Mouse (Mus musculus) right cerebral cortex, adult 2 months (tissue): Measurements from ENCODE around the gene Znfx1.
"Not testable (repeated sequence)": the region's sequence is repeated elsewhere in the genome, so short reads cannot be mapped to it uniquely, and the experiment has no call there.

Experiments
- DNase-seq, 2 experiments: peaks; one replicate each; pipeline ENCODE4 v3.0.0; 2021 to 2022; ENCODE audit warnings: low spot score in 2 of 2

Znfx1 gene

DNA sequence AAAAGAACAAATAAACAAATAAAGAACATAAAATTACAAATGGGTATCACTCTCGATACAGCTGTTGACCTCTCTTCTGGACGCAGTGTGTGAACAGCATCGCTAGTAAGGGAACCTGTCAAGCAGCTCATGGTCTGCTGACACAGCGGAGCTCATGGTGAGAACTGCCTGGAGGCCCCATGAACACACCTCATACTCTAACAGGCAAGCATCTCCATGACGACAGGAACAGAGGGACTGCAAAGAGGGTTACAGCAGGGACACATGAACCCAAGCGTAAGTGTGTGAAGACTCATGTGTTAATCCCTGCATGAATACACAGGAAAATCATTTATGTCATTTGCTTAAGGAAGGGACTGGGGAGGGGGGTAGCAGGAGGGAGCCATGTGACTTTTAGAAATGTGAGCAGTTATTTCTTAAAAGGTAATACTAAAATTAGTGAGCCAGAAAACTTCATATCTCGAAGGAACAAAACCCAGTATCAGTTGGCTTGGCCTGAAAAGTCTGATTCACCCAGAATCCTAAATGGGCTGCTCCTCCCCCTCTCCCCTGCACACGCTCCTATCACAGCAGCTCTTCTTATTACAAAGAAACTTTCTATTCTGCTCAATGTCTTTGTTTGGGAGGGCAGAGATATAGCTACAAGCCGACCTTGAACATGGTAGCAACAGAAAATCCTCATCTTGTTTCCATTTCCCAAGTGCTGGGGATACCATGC is 9.5 kb downstream of the Znfx1 start:
- no peak for DNase-seq

DNA sequence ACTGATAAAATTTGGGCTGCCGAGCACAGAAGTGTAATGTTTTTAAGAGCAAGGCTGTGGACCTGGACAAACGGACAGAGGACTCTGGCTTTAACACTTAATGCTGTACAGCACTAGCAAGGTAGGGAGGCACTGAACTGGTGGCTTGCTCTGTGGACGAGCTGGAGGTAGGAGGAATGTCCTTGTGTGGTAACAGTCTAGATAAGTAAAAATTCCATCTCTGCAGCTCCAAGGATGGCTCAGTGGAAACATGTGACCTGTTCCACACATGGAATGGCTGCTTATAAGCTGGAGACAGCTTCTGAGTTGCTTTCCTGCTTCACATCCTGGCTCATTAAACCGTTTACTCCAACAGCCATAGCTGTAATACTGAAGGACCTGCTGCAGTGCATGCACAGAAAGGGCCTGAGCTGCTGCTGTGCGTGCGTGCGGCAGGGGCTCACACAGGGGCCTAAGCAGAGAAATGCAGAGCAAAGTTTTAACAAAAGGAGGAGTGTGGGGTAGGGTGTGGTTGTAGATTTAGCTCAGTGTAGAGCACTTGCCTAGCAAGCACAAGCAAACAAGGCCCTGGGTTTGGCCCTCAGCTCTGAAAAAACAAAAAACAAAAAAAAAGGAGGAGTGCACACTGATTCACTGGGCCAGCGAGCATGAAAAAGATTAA is 14.0 kb downstream of the Znfx1 start:
- DNase-seq = no peak

DNA sequence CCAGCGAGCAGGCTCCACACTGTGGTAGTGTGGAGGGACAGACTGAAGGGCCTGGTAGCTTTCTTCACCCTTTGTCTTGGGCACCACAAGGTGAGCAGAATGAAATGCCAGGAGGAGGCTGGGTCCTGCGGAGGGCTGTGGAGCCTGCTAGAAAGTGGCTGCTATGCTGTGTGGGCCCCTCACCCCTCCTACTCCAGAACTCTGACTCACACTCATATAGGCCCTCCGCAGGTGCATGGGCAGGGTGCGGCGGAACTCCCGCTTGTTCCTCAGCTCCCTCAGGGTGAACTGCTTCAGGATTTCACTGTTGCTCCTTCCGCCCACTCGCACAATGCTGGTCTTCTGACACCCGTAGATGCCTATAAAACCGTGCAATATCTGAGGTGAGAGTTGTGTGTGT is 14.6 kb downstream of the Znfx1 start:
- no peak for DNase-seq

DNA sequence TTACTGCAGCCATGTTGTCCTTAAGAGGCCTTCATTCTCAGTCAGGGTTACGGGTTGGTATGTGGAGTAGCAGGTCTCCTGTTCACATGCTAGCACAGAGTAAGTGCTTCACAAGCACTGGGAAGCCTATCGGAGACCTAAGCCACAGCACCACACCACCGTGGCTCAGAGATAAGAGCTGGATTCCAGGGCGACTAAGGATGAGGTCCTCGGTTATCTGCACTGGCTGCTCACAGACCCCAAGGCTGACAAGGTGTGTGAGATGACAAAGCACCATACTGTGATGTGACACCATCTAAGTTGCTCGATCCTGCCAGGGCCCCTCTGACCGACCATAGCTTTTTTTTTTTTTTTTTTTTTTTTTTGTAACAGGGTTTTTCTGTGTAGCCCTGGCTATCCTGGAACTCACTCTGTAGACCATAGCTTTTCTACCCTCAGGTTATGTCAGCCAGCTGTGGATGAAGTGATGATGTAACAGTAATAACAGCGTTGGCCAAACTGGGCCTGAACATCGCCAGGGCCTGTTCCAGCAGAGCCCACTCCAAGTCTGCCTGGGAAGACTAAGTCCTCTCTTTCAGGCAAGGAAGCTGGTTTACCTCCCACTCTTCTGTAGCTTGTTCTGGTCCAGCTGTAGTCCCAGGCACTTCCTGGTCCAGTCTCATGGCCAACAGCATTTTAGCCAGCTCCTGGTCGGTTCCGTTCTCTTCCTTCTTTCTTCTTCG is 19.3 kb downstream of the Znfx1 start:
- no peak for DNase-seq

DNA sequence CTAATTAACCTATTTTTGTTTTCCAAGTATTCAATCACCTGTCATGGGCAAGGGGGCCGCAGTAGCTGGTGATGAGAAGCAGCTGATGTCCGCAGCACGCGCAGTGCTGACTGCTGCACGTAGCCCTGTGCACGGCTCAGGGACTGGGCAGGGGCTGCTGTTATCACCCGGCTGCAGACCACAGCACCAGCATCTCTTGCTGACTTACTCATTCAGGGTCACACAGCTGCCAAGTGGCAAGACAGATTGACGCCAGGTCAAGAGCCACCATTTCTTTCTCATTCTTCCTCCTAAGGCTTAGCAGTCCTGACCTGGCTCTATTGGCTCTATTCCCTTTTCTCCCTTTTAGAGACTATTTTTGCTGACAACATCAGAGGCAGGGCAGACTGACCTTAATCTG is 23.4 kb downstream of the Znfx1 start:
- DNase-seq = no peak

DNA sequence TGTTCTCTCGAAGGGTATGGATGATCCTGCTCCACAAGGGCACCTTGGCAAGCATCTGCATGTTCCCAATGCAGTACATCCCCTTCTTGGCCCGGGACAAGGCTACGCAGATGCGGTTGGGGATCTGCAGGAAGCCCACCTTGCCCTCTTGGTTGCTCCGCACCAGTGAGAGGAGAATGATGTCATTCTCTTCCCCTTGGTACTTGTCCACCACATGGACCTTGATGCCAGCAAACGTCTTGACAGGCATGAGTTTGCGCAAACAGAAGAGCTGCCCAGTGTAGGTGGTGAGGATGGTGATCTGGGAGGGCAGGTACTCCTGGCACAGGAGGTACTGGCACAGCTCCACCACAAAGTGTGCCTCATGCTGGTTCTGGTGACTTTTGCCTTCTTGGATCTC is 24.1 kb downstream of the Znfx1 start:
- DNase-seq = no peak

DNA sequence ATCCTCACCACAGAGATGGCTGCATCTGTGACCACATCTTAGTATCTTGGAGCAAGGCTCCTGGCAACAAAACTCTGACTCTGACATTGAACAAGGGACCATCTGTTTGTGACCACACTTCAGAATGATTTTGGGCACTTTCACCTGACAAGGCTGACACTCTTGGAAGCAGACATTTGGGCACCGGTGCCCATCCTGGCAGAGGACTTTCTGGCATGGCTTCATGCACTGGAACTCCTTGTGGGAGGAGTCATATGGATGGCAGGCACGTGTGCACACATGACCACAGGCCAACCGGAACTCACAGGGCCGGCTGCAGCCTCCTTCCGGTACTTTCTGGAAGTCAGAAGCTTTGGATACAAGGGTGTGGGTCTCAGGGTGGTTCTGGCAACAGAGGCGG is 24.5 kb downstream of the Znfx1 start:
- no peak for DNase-seq

DNA sequence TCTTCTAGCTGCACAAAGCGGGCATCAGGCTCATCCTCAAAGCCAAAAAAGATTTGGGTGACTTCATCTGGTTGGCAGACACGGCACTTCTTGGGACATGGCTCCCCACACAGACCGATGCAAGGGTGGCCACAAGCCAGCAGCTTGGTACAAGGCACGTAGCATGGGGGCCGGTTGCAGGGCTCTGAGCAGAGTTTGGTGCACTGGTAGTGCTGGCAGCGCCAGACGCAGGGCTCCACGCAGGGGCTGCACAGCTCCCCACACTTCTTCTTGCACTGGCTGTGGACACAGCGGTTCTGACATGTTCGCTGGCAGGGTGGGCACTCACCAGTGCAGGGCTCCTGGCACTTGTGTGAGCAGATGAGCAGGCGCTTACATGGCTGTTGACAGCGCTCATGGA is 25.1 kb downstream of the Znfx1 start:
- DNase-seq = no peak

DNA sequence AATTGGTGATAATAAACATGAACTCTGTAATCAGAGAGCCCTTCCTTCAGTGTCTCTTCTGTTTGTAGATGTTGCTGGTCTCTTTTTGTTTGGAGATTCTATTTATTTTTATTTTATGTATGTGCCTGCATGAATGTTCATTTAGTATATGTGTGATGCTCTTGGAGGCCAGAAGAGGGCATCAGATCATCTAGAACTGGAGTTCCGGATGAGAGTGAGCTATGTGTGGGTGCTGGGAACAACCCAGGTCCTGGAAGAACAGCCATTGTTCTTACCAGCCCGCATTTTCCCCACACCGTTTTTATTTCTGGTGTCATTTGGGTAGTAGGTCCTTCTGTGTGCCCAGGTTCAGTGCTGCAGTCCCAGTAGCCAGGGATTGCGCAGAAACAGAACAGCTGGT is 32.3 kb downstream of the Znfx1 start:
- no peak for DNase-seq

DNA sequence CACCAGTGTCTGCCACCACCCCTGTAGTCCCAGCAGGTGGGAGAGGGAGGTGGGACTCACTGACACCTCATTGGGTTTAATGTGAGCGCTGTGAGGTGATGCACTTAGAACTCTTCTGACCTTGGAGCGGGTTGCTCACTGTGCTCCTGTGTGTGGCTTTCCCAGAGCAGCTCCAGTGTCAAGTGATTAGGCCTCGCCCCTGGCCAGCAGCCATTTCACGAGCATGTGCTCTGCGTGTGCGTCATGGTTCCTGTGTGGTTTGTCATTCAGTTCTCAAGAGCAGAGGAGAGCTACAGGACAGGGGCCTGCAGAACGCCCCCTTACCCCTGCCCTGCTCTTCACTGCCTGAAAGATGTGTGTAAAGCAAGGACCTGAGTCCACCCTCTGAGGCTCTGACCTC is 34.3 kb downstream of the Znfx1 start:
- DNase-seq = no peak

DNA sequence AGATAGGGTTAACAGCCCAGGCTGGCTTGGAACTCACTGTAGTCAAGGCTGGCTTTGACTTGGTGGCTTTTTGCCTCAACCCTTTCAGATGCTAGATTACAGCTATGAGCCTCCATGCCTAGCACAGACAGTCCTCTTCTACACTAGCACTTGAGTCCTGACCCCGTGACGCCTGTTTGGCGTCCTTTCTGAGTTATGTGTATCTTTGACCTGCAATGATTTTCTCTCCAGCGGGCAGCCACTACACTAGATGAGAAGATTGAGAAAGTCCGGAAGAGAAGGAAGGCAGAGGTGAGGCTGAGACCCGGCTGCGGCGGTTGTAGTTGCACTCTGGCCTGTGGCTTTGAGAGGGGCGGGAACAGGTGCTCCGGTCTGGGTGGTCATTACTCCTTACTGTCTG is 43.4 kb downstream of the Znfx1 start:
- no peak for DNase-seq

DNA sequence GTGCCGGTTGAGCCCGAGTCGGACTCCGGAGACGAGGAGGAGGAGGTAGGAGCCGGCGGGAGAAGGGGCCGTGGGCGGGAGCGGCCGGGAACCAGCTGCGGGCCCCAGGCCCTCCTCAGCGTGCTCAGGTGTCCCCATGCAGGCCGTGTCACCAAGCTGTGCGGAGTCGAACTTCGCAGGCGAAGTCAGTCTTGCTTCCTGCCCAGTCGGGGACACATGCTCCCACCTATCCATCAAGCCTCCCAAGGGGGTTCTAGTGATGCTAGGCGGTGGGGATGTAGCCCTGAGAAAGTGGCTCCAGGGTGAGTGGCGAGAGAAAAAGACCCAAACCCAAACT is 47.5 kb downstream of the Znfx1 start:
- DNase-seq = no peak

DNA sequence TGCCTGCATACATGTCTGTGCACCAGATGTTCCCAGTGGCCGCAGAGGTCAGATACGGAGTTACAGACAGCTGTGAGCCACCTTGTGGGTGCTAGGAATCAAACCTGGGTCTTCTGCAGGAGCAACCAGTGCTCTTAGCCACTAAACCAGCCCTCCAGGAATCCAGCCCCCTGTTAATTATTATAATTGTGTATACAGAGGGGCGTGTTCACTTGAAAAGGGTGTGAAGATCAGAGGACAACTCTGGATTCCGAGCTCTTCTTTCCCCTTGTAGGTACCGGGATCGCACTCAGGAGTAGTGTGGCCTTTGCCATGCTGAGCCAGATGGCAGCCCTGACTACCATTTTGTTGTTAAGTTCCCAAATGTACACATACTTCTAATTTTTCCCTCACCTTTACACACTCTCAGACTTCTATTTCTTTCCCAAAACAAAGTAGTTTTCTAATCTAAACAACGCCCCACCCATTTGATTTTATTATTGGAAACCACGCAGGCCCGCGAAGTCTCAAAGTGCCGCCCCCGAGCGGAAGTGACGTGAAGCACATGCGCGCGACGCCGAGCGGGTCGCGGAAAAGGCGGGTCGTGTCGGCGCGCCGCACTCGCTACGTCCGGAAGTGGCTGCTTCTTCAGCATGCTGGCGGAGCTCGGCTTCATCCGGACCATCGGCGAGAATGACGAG is 48.0 kb downstream of the Znfx1 start, which contains the start of gene Ddx27:
Ddx27 (plus strand) TSS at position 492 of the 680 bp plus-strand sequence.
- DNase-seq = peak; percentile 95

DNA sequence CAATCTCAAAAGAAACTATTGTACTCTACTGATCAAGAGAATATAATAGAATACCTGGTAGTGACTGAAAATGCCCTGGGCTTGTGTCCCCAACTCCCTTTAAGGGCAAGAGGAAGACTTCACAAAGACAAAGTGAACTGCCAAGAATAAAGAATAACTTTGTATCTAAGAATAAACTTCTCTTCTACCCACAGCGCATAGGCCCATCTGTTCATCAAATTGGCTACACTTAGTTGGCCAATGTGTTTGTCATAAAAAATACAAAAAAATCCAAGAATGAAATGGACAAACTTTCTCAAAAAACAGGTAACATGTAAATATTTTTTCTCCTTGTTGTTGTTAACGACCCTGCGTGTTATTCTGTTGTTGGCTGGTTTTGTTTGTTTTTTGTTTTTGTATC is 52.3 kb downstream of the Znfx1 start:
- DNase-seq = peak in 1 of 2 experiments; percentile 21

DNA sequence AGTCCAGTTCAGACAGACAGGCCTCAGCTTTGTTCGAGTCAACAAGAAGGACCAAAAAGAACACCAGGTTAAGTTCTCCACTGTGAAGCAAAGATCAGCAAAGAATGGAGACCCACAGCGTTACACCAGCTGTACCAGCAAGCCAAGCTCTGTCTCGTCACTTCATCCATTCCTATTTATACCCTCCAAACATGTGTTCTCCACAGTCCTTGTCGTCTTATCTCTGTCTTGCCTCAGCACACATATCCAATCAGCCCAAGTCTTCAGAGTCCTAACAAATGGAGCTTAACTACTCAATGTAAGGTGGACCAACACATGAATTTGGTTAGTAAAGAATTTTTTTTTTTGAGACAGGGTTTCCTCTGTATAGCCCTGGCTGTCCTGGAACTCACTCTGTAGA is 53.3 kb downstream of the Znfx1 start:
- DNase-seq = no peak

DNA sequence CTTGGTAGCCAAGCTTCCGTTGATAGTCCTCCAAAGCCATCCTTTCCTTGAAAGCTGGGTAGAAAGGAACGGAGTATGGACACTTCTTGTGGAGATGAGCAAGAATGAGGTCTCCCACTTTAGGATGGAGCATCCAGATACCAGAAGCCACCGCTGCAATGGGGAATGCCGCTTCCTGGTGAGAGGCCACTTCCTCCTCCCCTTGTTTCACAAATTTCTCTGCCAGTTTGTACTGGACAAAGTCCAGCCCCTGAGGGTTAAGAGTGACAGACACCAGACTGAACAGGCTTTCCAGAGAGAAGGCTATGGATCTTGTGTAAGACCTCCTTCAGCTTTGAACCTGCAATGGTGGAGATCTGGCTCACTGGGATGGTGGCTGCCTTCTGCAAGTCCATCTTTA is 55.2 kb downstream of the Znfx1 start:
- not testable (repeated sequence) for DNase-seq

DNA sequence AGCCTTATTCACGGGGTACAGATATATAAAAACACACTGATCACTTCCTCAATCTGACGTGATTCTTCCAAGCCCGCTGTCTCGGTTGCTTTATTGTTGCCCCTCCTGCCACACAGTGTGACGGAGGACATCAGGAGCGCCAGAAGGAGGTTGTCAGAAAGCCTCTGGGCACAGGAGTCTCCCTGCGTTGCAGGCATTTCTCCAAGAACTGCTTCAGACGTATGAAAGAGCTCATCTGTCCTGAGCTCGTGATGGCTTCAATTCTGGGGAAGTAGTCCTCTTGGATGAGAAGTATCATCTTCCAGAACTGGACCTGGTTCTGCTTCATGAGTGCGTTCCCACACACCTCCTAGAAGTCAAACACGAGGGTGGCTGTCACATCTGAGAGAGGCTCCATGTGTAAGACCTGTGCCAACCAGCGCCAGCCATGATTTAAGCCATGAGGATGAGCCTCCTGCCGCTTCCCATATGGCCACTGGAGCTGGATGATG is 55.8 kb downstream of the Znfx1 start:
- no peak for DNase-seq

DNA sequence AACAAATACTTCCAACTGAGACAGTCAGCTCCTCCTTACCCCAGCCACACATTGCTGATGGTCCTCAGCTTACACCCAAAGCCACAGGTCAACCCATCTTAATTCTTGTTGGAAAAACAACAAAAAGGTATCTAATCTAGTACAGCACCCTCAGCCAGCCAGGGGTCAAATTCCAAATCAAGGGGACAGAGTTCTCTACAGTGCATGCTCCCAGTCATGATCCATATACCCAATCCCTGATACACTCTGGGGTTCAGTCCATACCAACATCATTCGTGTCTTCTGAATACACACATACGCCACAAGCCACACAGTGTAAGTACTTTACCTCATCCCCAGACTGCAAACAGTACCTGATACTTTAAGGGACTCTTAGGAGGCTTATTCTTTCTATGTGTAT is 56.5 kb downstream of the Znfx1 start:
- DNase-seq = no peak

DNA sequence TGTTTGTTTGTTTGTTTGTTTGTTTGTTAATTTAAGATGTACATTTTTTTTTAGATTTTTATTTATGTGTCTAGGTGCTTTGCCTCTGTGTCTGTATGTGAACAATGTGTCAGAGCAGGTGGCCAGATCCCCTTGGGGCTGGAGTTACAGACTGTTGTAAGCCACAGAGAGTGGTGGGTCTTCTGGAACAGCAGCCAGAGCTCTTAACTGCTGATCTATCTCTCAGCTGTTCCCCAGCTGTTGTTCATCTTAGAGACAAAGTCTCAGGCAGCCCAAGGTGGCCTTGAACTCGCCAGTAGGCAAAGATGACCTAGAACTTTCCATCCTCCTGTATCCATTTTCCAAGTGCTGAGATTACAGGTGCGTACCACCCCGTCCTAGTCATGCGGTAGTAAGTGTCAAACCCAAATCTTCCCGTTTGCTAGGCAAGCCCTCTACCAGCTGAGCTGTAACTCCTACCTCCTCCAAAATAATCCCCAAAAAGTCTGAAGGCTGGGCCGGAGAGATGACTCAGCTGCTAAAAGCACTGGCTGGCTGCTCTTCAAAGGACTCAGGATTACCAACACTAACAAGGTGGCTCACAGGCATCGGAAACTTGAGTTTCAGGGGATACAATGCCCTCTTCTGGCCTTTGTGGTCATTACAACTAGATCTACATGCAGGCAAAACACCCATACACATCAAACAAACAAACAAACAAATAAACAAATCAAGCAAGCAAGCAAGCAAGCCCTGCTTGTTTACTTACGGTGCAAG is 58.5 kb downstream of the Znfx1 start:
- DNase-seq = peak; percentile 81 to 86

DNA sequence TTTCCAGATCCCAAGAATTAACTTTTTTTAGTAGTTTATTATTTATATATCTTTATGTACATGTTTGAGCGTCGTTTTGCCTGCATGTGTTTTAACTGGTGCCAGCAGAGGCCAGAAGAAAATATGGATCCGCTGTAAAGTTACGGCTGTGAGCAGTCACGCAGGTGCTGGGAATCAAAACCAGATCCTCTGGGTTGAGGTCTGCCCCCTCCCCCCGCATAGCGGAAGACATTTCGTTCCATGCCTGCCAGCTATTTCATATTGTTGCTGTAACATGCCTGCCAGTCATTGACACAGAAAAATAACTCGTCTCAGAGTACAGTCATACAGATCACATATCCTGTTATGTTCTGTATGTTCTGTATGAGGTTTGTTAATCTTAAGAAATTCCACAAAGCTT is 61.3 kb downstream of the Znfx1 start:
- no peak for DNase-seq

DNA sequence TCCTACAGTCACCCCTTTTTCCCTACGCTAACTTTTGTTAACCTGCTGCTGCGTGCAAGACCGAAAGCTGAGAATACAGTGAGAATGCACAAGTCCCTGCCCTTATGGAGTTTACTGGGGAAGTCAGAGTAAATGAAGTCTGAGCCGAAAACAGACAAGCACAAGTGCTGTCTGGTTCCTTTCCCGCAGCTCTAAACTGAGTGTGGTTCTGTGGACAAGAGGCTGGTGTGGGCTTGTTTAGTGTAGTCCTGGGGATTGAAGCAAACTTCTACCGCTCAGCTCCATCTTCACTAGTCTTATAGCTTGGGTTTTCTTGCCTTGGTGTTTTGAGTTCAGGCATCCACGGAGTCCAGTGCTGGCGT is 66.3 kb downstream of the Znfx1 start:
- DNase-seq = no peak
